Mouse (Mus musculus) lung, postnatal 0 days (tissue): ENCODE measurements at regions not wholly inside any gene's neighbourhood (a gene's known extent, or its start where the extent isn't known, plus 50 kb on each side); places are given as distances from the start of the nearest gene placed in this dataset.

Experiments used
- CTCF ChIP-seq: IDR thresholded peaks from 2 replicates; pipeline ENCODE4 v1.5.1; 2016; ENCODE audit warnings: antibody characterized with exemption, mild to moderate bottlenecking
- EP300 ChIP-seq: IDR thresholded peaks from 2 replicates; pipeline ENCODE4 v1.6.1; 2016; ENCODE audit warnings: antibody characterized with exemption, mild to moderate bottlenecking, control low read depth

- 0 out of 2 replicates have a peak, but pooled peaks have one; percentile 7 for TF ChIP-seq CTCF
- TF ChIP-seq EP300: no peak
Observed at GRCm38 (mm10) chr17:83288143-83288492, 62.6 kb upstream of the Eml4 start.
